Mouse (Mus musculus): ENCODE measurements around the gene Sp4.

Gene Sp4

DNA sequence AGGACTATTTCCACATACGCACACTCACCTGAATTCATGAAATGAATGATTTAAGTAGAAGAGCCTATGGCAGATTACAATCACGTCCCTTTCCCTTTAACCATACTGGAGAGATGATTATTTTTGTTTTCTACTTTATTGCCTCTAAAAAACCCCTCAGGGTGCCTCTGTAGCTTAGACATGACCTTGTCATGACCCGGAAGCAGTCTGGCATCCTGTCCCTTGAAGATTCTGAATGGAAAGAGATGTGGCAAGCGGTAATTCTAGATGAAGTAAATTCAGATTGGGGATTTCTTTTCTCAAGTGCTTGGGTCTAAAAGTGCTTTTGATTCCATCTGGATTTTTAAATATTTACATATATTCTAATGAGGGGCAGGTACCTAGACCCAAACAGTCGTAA, 24.9 kb downstream of the Sp4 start:
- DNase-seq (ENCODE audit: low read depth), result no peak

DNA sequence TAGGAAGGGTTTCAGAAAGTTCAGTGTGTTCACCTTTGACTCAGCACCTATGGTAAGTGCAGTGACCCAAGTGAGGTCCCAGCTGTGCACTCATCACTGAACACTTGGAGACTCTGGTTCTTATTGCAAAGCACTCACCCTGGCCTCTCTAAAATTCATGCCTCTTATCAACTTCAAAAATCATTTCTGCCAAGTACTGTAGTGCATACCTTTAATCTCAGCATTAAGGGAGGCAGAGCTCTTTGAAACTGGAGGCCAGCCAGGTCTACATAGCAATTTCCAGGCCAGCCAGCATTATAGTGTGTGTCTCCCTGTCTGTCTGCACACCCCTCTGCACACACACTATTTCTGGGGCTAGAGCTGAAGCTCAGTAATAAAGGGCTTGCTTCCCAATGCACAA, 36.3 kb downstream of the Sp4 start:
- no peak for DNase-seq (ENCODE audit: low read depth)

DNA sequence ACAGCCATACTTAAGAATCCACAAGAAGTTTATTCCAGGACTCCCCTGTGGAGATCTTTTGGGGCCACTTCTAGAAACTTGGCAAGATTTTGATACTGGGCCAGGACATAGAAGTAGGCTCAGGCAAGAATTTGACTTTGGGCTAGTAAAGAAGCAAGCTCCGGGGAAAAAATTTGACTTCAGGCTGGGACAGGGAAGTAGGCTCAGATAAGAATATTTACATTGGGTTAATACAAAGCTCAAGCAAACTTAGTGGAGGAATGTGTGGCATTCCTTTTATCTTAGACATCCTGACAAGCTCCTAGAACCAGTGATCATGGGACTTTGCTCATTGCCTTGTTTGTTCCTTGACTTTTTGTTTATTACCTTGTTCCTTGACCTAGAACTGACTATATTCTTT, 37.4 kb downstream of the Sp4 start:
- no peak for DNase-seq (ENCODE audit: low read depth)

DNA sequence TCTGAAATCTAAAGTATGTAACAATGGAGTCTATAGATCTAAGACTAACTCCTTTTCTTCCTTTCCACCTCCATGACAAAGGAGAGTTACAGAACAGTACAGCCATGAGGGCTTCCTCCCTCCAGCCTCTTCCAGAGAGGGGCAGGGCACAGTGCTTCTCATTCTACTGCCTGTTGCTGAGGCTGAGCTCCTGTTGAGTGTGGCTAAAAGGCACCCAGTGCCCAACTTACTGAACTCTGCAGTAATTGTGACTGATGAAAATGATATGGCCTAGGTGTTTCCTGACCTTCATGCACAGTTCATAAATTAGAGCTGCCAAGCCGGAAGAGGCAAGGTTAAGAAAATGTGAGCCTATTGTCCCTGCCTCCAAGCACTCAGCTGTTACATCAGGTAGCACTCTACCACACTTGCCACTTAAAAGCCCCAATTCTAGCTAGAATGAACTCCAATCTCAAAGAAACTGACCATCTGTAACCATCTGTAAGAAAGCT, 45.9 kb downstream of the Sp4 start:
- no peak for DNase-seq (ENCODE audit: low read depth)

DNA sequence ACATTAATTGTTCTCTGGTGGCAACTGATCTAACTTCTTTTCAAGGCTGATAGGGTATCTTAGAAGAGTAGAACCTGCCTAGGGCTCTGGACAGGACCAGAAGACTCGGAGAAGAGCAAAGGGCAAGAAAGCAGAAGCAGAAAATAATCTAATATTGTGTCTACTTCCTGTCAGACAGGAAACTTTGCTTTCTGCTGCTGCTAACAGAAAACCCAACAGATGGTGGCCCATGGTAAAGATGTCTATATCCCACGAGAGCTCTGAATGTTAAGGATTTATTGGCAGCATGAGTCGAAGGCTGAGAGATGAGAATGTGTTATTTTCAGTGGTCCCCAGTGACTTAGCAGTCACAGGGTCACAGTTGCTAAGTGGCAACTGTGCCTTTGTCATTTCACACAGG, 80.1 kb downstream of the Sp4 start:
- DNase-seq (ENCODE audit: low read depth), result peak; percentile 40

DNA sequence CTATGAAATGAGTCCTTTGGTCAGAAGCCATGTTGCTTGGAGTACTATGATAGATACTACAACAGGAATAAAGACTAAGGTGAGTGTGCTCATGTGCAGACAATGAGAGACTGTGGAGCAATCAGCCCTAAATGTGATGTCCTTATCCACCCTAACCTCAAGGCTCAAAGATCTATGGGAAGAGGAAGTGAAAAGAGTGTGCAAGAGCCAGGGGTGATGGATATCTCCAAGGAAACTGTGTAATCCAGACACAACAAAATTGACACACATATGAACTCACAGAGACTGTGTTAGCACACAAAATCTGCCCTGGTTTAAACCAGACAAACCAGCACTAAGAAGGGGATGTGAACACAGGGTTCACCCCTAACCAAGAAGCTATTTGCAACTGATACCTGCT, 81.2 kb downstream of the Sp4 start:
- DNase-seq (ENCODE audit: low read depth), result peak; percentile 5

DNA sequence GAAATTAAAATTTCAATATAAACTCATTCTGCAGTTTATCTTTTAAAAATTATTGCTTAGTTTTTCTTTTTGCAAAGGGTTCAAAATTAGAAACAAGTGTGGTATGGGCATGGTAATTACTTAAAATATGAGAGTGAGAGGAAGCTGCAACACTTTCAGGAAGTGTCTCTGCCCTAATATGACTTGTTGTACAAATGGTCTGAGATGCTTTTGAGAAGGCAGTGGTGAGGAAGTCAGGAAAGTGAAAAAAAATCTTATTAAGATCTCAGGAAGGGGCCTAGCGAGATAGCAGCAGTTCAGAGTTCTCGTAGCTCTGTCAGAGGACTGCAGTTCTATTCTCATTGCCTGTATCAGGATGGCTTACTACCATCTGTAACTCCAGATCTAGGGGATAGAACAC, 89.1 kb downstream of the Sp4 start:
- peak; percentile 40 for DNase-seq (ENCODE audit: low read depth)

DNA sequence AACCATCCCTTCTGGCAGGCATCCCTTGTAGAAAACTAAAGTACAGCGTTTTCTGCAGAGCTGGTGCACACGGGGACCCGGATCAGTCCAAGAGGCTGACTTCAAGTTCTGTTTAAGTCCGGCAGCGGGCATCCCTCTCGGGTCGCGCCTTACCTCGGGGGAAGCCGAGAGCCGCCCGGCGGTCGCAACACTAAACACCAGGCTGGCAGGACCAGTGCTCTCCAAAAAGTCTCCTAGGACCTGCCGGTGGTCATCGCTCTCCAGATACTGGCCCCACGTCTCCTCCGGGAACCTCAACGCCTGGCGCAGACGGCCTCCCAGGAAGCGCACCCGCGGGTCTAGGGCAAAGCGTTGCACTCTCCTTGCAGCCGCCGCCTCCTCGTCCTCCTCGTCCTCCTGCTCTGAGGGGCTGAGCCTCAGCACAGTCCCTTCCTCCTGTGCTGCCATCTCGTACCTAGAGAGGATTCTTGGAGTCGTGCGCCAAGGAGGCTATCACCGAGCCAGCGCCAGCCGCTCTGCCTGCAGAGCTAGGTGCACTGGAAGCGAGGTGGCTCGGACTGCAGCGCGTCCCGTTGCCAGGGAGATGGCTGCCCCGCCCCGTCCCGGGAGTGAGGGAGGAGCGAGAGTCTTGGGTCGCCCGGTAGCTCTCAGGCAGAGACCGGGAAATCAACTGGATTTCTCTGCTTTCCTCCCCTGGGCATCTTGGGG, 102.7 kb downstream of the Sp4 start, which contains the start of gene Dnah11:
Dnah11 (minus strand) TSS at position 658 of the 708 bp plus-strand sequence.
- DNase-seq (ENCODE audit: low read depth), result no peak

DNA sequence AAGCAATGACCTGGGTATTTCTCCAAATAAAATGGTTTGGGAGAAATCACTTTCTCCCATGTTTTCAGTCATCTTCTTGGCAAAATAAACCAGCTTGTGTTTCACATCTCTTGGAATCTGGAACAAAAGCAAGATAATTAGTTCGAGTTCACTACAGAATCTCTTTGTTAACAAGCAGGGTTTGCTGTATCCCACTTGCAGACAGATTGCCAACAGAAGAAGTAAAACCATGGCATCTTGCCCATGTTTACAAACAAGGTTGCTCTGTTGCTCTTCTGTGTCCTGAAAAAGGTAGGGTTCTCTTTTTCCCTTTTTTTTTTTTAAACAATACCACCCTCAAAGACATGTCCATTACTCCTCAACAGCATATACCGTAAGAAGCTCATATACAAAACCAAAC, 104.7 kb downstream of the Sp4 start:
- DNase-seq (ENCODE audit: low read depth), result no peak

DNA sequence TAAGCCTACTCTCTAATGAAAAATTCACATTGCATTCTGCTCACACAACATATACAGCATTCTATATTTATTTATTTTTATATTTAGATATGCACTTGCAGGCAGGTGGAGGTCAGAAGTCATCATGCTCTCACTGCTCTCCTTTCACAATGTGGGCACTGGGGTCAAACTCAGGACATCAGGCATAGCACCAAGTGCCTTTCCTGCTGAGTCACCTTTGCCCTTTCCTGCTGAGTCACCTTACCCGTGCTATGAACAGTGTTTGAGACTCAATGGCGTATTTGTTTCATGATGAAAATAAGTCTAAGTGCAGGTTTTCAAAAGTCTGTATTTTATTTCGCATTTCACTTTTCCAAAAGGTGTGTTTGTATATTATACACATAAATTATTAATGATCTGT, 111.7 kb downstream of the Sp4 start:
- DNase-seq (ENCODE audit: low read depth), result peak; percentile 68

DNA sequence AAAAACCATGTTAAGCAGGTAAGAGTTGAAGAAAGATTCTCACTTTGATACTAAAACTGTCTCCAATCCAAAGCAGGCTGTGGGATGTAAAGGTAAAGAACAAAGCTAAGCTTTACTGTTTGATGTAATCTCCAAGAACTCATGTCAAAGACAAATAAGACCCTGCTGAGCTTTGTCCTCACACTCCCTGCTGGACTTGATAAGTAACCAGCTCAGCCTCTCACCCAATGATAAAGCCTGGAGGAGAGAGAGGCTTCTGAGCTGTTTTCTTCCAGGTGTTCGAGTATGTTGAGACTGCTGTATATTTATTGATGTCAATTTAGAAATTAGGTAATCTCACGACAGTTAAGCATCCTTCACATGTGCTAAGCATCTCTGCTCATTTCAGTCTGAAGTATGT, 113.6 kb downstream of the Sp4 start:
- DNase-seq (ENCODE audit: low read depth), result no peak

DNA sequence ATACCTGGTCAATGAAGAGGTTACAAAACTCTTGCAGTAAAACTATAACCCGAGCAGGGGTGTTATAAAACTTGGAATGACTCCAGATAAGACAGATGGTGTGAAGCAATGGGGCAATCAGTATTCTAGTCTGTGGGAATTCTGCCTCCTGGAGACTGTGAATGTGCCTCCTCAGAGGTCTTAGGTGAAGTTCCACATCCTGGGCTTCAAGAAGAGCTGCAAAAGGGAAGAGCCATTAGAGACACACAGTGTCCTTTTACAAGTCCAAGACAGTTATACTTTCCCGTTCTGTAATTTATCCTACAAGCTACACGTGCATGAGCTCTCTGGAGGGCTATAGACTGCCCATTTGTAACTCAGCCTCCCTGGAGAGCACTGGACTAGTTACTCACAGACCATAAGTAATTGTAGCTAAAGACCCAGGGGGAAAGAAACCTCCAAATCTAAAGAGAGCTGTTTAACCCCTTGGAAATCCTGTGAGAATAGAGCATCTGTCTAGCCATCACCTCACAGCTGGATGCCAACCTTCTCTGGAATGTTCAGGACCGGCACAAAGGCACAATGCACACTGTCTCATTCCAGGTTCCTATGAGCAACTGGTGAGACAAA, 114.3 kb downstream of the Sp4 start:
- DNase-seq (ENCODE audit: low read depth), result no peak

DNA sequence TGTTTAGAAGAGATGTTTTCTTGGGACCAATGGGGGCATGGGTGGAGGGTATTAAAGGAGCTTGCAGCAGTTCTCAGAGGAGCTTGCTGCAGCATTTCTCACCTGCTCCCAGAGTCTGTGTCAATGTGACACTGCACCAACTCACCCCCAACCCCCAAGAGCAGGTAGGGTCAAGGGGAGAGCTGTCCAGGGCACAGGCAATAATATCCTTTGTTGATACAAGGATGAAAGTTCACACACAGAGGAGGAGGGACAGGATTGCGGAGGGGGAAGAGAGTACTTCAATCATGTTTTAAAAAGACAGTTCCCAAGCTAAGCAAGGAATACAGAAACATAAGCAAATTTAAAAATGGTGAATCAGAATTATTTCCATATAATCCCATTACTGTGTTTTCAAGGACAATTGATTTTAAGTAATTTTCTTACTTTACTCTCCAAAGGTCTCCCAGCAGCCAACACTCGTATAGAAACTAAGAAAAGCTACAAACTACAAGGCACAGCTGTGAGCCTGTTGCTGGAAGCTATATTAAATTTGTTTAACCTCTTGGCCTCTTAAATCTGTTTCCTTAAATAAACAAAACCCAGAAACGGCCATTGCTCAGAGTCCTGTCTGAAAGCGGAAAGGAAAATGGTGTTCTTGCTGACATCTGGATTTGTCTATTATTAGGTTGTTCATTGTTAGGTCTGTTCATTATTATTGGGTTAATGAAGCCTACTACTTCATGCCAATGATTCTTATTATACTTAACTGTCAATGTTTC, 114.9 kb downstream of the Sp4 start:
- no peak for DNase-seq (ENCODE audit: low read depth)
